Mouse (Mus musculus): Measurements from ENCODE around the gene Rhebl1.

The Rhebl1 gene

DNA sequence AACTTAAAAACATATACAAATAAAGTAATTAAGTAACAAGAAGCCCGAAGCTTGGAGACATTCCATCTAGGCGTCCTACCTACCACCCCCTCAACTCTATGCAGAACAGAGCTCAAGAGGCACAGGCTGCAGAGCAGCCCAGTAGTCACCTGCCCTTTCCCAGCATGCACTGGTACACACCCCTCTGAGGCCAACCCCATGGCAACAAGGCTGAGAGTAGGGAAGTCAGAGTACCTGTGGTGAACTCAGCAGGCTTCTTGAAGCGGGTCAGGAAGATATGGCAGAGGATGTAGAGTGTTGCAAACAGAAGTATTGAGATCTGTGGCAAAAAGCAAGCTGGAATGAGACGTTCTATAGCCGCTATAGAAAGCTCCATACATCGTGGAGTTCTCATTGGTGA, 20.6 kb upstream of the Rhebl1 start:
- DNase-seq (ENCODE audit: low read depth, low spot score): no peak

DNA sequence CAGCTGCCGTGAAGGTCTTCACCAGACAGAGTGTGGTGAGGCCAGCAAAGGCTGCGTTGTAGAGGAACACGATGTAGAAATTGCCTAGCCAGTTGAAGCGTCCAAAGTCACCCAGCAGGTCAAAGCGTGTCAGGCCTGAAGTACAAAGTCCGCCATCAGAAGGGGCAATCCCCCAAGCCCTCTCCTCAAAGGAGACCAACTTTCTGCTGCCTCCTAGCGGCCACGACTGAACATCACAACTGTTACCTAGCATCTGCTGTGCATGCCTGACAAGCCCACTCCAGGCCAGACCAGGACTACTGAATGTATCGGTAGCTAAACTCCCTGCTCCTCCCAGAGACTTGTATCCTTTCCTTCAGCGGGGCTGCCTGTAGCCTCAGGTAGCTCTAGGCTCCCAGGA, 10.4 kb upstream of the Rhebl1 start:
- peak; percentile 51 for DNase-seq (ENCODE audit: low read depth, low spot score)

DNA sequence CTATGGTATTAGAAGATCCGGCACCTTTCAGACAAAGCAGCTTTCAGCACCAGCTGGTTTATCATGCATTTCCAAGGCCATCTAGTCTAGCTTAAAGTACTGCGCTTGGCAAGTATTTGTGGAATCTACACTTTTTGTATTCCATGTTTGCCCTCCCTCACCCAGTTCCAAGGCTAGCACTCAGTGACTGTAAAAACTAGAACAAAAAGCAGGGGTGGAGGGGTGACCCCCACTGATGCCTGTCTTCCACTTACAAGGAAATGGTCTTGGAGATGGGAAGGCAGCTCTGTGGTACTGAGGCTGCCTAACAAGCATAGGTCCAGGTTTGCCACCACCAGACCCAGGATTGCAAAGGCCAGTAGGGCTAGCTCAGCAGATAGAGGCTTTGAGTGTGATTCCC, 8.3 kb upstream of the Rhebl1 start:
- DNase-seq (ENCODE audit: low read depth, low spot score): no peak

DNA sequence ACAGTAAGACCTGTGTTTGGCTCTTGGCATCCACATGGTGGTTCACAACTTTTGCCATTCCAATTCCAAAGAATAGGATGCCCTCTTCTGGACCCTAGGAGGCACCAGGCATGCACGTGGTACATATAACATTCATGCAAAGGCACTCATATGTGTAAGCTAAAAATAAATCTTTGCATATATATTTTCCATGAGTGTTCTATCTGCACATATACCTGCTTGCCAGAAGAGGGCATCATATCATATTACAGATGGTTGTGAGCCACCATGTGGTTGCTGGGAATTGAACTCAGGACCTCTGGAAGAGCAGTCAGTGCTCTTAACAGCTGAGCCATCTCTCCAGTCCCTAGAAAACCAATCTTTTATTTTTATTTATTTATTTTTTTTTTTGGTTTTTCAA, 7.2 kb upstream of the Rhebl1 start:
- DNase-seq (ENCODE audit: low read depth, low spot score): no peak

DNA sequence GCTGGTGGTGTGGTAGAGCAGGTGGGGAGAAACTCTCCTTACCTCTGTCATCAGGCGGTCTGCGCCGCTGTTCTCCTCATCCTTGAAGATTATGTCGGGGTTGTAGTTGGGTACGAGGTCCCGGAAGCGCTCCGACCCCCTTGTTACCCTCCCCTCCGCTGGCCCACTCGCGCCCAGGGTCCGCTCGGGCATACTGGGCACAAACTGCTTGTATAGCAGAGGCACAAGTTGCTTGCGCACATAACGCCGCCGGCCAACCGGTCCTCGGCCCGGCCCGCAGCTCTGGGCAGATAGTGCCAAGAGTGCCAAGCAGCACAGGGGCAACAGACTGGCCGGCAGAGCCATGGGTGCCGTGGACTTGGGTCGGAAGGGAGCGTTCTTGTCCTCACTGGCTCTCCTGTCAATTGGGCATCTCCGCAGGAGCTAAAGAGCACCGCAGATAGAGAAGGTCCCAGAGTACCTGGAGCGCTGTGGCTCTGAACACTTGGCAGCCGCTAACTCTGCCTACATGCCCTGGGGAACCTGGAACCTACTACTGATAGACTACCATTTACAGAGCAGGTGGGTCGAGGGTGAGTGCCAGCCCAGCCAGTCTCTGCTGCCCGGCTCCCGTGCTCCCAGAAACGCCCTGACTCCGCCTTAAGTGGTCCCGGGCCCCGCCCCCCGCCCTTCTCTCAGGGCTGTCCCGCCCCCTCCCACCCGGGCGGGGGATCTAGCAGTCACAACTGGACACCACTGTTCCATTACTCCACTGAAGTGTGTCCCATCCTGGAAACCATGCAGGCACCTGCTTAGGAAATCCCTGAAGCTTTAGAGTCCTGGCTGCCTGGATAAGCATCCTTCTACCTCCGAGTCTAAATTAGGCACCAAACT, 3.8 kb upstream of the Rhebl1 start, which contains the start of gene Dhh:
Gene Dhh, minus strand, starts transcription at position 613 of the 873 bp plus-strand sequence.
- no peak for DNase-seq (ENCODE audit: low read depth, low spot score)

DNA sequence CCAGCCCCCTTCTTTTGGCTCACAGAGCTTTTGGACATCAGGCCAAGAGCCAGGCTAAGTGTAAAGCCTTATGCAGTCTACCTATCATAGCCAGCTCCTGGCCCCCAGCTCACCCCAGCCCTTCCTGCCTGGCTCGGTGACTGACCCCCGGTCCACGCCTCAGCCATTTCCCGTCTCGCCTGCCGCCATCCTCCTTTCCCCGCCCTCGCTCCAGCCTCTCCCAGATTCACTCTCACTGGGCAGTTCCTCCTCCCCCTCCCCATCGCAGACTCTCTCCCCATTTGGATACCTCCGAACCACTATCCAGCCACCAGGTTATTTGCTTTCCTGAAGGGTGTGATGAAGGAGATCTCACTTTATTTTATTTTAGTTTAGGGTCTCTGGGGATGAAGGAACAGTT, 3.2 kb upstream of the Rhebl1 start:
- DNase-seq (ENCODE audit: low read depth, low spot score): no peak

DNA sequence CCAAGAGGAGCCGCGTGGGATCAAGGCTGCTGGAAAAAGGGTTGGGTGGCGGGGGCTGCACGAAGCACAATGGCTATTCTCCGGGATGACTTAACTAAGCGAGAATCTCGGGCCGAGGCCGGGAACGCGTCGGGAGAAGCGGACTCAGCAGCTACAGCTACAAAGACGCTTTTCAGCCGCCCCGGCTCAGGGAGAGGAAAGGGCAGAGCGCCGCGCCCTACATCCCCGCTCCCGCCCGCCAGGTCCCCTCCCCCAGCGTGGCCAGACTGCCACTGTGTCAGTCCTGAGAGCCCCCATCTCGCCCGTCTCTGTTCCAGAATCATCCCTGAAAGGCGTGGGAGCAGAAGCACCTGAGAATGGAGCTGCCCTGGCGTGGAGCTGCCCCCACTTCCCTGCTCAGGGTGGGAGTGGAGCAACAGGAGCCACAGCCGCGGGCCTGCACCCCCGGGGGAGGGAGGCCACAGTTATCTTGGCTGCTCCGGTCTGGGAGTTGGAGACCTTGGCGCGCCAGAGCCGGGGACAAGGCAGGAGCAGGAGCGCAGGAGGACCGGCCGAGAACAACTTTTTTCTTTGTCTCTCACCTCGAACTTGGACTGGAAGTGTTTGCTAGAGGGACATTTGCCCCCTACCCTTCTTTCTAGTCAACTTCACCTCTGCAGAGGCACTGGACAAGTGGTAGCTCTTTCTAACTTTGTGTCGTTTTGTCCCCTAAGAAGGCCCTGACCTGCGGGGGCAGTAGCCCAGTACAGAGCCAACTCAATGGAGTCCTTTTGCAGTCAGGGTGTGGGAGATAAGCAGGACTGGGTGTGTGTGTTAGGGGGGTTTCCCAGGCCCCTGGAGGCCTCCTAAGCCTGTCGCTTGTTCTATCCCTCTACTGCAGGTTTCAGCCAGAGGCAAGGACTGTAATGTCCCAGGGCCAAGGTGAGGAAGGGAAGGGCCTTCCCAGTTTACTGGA, 1.6 kb upstream of the Rhebl1 start:
- no peak for DNase-seq (ENCODE audit: low read depth, low spot score)

DNA sequence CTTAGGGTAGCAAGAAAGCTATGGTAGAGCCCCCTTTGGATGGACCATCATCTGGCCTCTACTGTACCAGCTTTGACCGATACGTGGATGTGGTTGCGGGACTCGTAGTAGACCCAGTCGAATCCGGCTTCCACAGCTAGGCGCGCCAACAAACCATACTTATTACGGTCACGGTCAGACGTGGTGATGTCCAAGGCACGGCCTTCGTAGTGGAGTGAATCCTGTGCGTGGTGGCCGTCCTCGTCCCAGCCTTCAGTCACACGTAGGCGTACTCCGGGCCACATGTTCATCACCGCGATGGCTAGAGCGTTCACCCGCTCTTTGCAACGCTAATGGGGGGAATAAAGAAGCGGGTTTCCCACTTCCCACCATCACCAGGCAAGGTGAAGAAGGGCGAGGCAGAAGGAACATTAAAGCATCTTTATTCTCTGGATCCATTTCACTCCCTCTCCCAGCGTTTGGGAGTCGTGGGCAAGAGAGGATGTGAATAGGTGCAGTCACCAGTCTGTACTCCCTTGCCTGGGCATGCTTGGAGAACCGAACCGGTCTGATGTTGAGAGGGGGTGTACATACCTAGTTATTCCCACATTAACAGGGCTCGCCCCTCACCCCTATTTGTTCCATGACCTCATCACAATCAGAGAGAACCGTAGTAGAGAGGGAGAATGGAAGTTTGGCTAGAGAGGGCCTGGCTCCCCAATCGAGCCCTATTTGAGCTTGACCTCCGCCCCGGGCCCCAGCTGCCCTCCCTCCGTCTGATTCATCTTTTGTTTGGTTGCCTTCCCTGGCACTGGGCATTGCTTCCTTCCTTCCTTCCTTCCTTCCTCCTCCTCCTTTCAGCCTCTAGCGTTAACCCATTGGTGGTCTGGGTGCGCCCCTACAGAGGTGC, 650 bp upstream of the Rhebl1 start:
- no peak for DNase-seq (ENCODE audit: low read depth, low spot score)

DNA sequence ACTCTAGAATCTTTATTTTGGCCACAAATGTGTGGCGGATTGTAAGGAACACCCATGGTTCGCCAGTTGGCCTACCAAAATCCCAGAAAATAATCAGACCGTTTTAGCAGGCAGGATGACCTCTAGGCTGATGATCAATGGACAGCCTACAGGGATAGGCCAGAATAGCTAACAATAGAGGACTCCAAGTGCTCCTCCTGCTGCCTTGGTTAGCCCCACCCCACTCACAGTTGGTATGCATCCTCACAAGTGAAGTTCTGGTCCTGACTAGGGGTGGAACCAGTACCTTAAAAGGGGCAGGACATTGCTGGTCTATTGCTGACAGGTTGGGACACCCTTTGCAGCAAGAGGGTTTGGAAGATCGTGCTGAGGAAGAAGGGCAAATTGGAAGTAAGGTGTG, 1.3 kb downstream of the Rhebl1 start:
- no peak for DNase-seq (ENCODE audit: low read depth, low spot score)

DNA sequence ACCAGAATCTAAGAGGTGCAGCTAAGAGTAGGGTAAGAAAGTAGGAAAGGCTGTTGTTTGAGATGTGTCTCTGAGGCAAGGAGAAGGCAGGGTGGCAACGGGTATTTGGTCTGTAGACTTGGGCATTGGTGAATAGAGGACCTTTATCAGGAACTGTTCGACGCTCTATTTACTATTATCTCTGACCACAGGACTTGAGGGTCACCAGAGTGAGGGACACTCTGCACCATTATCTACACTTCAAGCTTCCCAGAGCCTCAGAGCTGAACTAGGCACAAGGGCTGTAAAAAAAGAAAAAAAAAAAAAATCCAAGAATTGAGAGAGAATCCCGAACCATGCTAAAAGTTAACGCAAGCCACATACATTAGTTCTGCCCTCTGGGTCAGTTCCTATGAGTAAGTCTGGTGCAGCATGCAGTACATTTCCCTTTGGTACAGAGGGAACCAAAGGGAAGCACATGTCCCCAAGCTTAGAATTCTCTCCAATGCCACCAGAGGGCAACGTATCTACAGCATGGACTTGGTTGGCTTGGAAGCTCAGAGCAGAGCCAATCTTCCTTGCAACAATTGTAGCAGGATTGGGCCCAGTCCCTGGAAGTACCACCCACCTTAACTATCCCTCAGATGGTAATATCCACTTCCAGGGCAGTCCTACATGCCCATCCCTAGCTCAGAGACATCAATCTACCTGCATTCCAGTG, 2.3 kb downstream of the Rhebl1 start:
- DNase-seq (ENCODE audit: low read depth, low spot score): peak; percentile 96

DNA sequence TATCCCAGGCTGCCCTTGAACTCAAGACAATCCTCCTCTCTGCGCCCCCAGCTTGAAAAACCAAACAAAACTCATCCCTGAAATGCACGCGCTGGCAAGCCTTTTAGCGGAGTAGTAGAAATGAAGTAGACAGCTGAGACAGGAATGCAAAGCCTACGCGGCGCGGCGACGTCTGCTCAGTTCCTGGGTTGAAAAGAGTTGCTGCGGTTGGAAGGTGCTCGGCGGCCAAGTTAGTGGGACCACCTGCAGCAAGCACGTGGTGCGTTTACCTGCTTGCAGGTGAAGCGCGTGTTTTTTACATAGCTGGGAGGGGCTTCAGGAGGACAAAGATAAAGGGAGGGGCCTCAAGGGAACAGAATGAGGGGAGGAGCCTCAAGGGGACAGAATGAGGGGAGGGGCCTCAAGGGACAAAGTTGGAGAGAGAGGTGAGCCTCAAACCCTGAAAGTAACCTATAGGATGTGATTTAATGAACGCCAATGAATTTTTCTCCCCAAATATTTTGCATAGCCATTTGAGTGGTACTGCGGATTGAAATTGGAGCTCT, 3.1 kb downstream of the Rhebl1 start:
- peak; percentile 28 for DNase-seq (ENCODE audit: low read depth, low spot score)

DNA sequence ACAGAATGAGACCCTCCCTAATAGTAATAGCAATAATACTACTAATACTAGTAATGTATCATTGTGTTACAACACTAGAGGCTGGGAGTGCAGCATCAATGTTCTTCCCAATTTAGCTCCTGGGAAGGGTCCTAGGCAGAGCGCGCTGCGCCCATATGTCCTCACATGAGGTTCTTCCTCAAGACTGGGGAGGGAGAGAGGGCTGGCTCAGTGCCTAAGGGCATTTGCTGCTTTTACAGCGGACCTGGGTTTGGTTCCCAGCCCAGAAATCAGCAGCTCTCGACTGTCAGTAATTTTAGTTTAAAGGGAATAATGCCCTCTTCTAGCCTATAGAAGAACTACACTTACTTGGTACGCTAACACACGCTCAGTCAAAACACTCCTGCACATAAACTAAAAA, 6.8 kb downstream of the Rhebl1 start:
- no peak for DNase-seq (ENCODE audit: low read depth, low spot score)

DNA sequence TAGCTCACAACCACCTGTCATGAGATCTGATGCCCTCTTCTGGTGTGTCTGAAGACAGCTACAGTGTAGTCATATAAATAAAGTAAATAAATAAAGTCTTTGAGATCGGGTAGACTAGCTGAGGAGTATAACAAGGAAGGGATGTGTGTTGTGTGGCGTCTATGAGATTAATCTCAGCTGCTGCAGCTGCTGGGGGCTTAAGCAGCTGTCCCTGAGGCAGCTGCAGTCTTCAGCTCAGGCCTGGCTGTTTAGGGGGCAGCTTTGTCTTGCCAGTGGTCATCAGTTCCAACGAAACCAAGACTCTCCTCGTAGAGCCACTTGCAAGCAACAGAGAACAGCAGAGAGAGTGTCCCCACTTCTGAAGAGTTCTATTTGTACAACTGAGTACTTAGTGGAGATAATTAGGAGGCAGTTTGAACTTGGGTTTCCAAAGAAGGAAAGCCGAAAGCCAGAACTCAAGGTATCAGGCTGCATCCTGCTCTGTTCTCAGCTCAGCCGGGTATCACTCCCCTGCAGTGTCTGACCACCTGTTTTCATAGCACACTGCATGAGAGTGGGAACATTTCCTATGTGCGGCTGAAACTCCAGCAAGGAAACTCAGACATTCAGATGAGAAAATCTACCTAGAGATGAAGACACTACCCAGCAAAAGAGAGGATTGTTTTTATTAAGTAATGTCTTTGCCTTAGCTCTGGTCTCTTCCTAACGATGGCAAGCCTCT, 7.5 kb downstream of the Rhebl1 start:
- no peak for DNase-seq (ENCODE audit: low read depth, low spot score)

DNA sequence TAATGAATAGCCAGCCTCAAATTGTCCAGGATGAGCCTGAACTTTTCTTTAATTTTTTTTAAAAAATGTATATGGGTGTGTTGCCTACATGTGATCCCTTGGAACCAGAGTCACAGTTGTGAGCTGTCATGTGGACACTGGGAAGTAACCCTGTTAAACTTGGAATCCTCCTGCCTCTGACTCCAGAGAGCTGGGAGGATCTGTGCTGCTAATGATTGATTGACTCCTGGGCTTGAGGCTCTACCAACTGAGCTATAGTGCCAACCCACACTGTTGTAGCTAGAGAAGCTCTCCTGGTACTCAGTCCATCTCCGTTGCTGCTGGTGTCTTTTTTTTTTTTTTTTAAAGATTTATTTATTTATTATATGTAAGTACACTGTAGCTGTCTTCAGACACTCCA, 10.2 kb downstream of the Rhebl1 start:
- DNase-seq (ENCODE audit: low read depth, low spot score): no peak

DNA sequence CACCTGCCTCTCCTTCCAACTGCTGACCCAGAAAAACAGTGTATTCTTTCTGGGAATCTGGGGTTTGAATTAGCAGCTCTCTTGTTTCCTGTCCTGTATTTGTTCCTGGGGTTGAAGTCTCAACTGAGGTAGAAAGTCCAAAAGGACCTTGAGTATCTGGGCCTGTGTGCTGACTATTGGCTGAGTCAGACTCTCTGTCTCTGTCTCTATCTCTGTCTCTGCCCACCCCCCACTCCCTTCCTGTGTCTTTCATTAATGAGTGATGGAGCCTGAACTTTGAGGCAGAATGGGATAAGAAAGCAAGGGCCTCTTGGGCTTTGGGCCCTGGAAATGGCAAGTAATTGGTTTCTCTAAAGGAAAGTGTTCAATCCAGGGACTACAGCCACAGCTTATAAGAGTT, 10.7 kb downstream of the Rhebl1 start:
- no peak for DNase-seq (ENCODE audit: low read depth, low spot score)

DNA sequence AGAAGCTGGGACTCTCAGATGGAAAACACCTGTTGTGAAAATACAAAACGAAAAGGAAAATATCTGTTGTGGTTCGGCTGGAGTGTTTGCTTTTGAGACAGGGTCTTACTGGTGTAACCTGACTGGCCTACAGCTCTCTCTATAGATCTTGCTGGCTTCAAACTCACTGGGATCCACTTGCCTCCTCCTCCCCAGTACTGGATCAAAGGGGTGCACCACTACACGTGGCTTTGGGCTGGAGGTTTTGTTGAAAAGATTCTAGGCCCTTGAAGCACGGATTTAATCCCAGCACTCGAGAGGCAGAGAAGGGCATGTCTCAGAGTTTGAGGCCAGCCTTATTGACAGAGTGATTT, 12.7 kb downstream of the Rhebl1 start:
- no peak for DNase-seq (ENCODE audit: low read depth, low spot score)

DNA sequence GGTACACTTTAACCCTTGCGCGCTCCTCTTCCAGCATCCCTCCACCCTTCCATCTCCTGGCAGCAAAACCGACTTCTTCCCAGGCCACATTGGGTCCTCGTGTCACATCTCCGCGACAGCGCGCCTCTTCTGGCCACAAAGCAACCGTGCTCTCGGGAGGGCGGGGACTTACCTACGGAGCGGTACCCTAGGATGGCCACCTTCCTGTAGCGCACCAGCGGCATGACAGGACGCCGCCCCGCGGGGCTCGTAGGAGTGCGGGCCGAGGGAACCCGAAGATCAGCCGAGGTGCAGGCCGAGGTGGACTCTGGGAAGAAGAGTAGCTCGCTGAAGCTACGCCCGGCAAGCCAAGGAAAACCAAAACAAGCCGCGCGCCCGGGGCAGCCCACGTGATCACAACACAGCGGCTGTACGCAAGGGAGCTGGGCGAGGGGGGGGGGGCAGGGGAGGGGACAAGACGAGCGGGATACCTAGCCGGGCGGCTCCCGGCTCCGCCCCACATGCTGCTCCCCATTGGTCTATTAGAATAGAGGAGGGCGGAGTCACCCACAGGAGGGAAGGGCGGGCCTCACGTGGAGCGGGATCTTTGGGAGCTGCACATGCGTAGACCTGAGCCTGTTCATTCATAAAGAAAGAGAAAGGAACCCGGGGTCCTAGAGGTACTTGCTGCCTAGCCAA, 13.2 kb downstream of the Rhebl1 start:
- DNase-seq (ENCODE audit: low read depth, low spot score): peak; percentile 98

DNA sequence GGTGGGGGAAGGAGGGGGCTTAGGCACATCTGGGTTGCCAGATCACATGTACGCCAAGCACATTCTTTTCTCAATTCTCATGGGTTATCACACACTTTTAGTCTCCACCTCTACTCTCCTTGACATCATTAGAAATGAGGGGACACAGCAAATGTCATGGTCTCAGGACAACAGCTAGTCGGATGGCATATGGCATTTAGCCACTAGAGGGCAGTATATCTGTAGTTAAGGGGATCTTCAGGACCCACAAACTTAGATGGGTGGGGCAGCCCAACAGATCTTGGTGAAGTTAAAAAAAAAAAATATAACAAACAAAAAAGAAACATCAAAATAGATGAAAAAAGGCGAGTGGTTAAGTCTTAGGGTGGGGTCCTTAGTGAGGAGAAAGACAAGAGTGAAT, 17.0 kb downstream of the Rhebl1 start:
- peak; percentile 90 for DNase-seq (ENCODE audit: low read depth, low spot score)

Measured in brain, adult 2 months (tissue).